Mouse (Mus musculus) lung, adult 2 months (tissue): Measurements from ENCODE around the gene Gas2.

Experiments used
- CTCF ChIP-seq: fragments of 200-500 bp; IDR thresholded peaks from 2 replicates; pipeline ENCODE4 v1.5.1; 2011; ENCODE audit warnings: mild to moderate bottlenecking, low read length, control low read depth; ENCODE audit not compliant: insufficient read depth
- POLR2A ChIP-seq: fragments of 200-500 bp; IDR thresholded peaks from 2 replicates; pipeline ENCODE4 v1.6.1; 2011; ENCODE audit warnings: low read depth, mild to moderate bottlenecking, control low read depth, low read length, borderline replicate concordance; ENCODE audit errors: extremely low read depth

GRCm38 (mm10) chr7:51893008-51893407 lies 31.2 kb downstream of the Gas2 start:
- no peak for TF ChIP-seq CTCF
- no peak for TF ChIP-seq POLR2A
